Mouse (Mus musculus): ENCODE results near the gene Lamb1. TPM values are rescaled to one million over a fixed set of nuclear protein-coding genes. Genes with fewer than 3 reads are reported as not detected.

Lamb1 gene
- polyA plus RNA-seq, 1 experiment from 2014 or later, result 92.1 TPM

DNA sequence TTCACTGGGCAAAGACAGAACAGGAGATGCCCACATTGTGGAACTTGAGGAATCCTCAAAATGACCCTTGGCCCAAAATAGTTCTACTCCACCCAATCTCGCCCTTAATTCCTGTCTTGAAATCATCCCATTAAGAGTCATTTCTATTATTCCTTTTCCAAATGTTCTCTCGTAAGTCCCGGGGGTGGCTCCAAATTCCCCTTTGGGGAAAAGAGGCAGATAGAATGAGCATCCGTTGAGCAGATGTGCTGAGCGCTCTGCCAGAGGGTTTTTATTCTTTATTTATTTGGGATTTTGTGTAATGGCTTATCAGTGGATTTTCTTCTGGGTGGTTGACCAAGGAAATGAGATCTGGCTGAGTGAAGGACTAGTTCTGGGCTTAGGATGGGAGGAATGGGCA is 102.7 kb downstream of the Lamb1 start:
- Histone ChIP-seq H3K9ac (ENCODE audit: low read length) (no peak overlapping the region), H3K4me2 (ENCODE audit: low read depth, low read length) (no peak overlapping the region), H3K27me3 (ENCODE audit: control insufficient read depth, insufficient read depth, low read length) (no peaks in the 10 kb centered on the region), H3K4me1 (ENCODE audit: control insufficient read depth, insufficient read depth, low read length) (peaks cover 19% of the 10 kb centered on the region), H3K4me3 (ENCODE audit: low read length) (no peak overlapping the region), H3K36me3 (ENCODE audit: control insufficient read depth, insufficient read depth) (no peaks in the 10 kb centered on the region), H3K9me3 (replicated peaks; ENCODE audit: control insufficient read depth, low read length) (no peaks in the 10 kb centered on the region), H3K27ac (ENCODE audit: low read length) (no peak overlapping the region)
- ATAC-seq (replicated peaks; ENCODE audit: extremely low read depth, insufficient read depth, low FRiP score), result no peak
- 85% methylated on average over 5 of the region's 5 CpGs for WGBS

GRCm38 (mm10) chr12:31369118-31369517 is 104.1 kb downstream of the Lamb1 start:
- Histone ChIP-seq H3K9me3 (replicated peaks; ENCODE audit: control insufficient read depth, low read length) (no peaks in the 10 kb centered on the region), H3K27me3 (ENCODE audit: control insufficient read depth, insufficient read depth, low read length) (no peaks in the 10 kb centered on the region), H3K4me2 (ENCODE audit: low read depth, low read length) (no peak overlapping the region), H3K36me3 (ENCODE audit: control insufficient read depth, insufficient read depth) (no peaks in the 10 kb centered on the region), H3K27ac (ENCODE audit: low read length) (peak overlapping the region; percentile 61), H3K4me1 (ENCODE audit: control insufficient read depth, insufficient read depth, low read length) (peaks cover 19% of the 10 kb centered on the region), H3K9ac (ENCODE audit: low read length) (no peak overlapping the region), H3K4me3 (ENCODE audit: low read length) (no peak overlapping the region)
- 0 out of 2 replicates have a peak, but pooled peaks have one; percentile 46 for ATAC-seq (replicated peaks; ENCODE audit: extremely low read depth, insufficient read depth, low FRiP score)
- WGBS, result 77% methylated on average over 1 of the region's 1 CpGs

GRCm38 (mm10) chr12:31369656-31370055 is 104.6 kb downstream of the Lamb1 start:
- WGBS, result 60% methylated on average over 7 of the region's 7 CpGs
- H3K9me3 ChIP-seq (replicated peaks; ENCODE audit: control insufficient read depth, low read length), result no peaks in the 10 kb centered on the region
- peaks cover 19% of the 10 kb centered on the region for H3K4me1 ChIP-seq (ENCODE audit: control insufficient read depth, insufficient read depth, low read length)
- ATAC-seq (replicated peaks; ENCODE audit: extremely low read depth, insufficient read depth, low FRiP score), result no peak
- no peak overlapping the region for H3K4me3 ChIP-seq (ENCODE audit: low read length)
- H3K4me2 ChIP-seq (ENCODE audit: low read depth, low read length), result no peak overlapping the region
- H3K36me3 ChIP-seq (ENCODE audit: control insufficient read depth, insufficient read depth), result no peaks in the 10 kb centered on the region
- no peak overlapping the region; the same call in 1 of the 2 replicates for H3K27ac ChIP-seq (ENCODE audit: low read length)
- no peaks in the 10 kb centered on the region for H3K27me3 ChIP-seq (ENCODE audit: control insufficient read depth, insufficient read depth, low read length)
- no peak overlapping the region for H3K9ac ChIP-seq (ENCODE audit: low read length)

GRCm38 (mm10) chr12:31374603-31375282 is 109.7 kb downstream of the Lamb1 start:
- H3K9ac ChIP-seq (ENCODE audit: low read length), result no peak overlapping the region
- no peaks in the 10 kb centered on the region for H3K9me3 ChIP-seq (replicated peaks; ENCODE audit: control insufficient read depth, low read length)
- H3K36me3 ChIP-seq (ENCODE audit: control insufficient read depth, insufficient read depth), result no peaks in the 10 kb centered on the region
- WGBS, result 36% methylated on average over 9 of the region's 9 CpGs
- no peak overlapping the region for H3K27ac ChIP-seq (ENCODE audit: low read length)
- no peak overlapping the region for H3K4me2 ChIP-seq (ENCODE audit: low read depth, low read length)
- peaks cover 7% of the 10 kb centered on the region for H3K4me1 ChIP-seq (ENCODE audit: control insufficient read depth, insufficient read depth, low read length)
- no peak overlapping the region for H3K4me3 ChIP-seq (ENCODE audit: low read length)
- H3K27me3 ChIP-seq (ENCODE audit: control insufficient read depth, insufficient read depth, low read length), result no peaks in the 10 kb centered on the region
- no peak for ATAC-seq (replicated peaks; ENCODE audit: extremely low read depth, insufficient read depth, low FRiP score)

GRCm38 (mm10) chr12:31375283-31375615 is 110.2 kb downstream of the Lamb1 start:
- peaks cover 7% of the 10 kb centered on the region for H3K4me1 ChIP-seq (ENCODE audit: control insufficient read depth, insufficient read depth, low read length)
- no peaks in the 10 kb centered on the region for H3K27me3 ChIP-seq (ENCODE audit: control insufficient read depth, insufficient read depth, low read length)
- WGBS, result 57% methylated on average over 4 of the region's 4 CpGs
- no peaks in the 10 kb centered on the region for H3K9me3 ChIP-seq (replicated peaks; ENCODE audit: control insufficient read depth, low read length)
- H3K4me3 ChIP-seq (ENCODE audit: low read length), result no peak overlapping the region
- ATAC-seq (replicated peaks; ENCODE audit: extremely low read depth, insufficient read depth, low FRiP score), result no peak
- H3K9ac ChIP-seq (ENCODE audit: low read length), result no peak overlapping the region
- no peak overlapping the region for H3K4me2 ChIP-seq (ENCODE audit: low read depth, low read length)
- no peak overlapping the region for H3K27ac ChIP-seq (ENCODE audit: low read length)
- no peaks in the 10 kb centered on the region for H3K36me3 ChIP-seq (ENCODE audit: control insufficient read depth, insufficient read depth)

DNA sequence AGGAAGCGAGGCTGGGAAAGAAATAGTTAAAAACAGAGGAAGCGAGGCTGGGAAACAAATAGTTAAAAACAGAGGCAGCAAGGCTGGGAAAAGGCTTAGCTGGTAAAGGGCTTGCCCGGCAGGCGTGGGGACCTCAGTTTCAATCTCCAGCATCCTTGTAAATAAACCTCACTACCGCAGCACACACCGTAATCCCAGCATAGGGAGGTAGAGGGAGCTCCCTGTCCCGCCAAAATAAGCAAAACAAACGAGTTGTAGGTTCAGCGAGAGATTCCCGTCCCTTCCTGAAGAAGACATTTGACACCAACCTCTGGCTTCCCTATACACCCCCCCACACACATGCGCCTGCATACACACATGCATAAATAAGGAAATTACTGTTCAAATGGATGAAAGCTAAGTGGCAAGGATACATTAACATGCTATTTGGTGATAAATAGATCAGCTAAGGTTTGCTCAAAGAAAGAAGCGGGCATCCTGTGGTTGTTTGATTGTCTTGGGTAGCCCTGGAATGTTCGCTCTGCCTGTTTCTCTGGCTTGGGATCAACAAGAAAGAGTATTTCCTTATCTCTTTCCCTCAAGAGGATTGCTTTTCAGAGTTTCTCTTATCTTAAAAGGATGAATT is 111.4 kb downstream of the Lamb1 start:
- H3K9ac ChIP-seq (ENCODE audit: low read length), result peak overlapping the region; percentile 35; the same call in 1 of the 2 replicates
- WGBS, result 4% methylated on average over 13 of the region's 13 CpGs

DNA sequence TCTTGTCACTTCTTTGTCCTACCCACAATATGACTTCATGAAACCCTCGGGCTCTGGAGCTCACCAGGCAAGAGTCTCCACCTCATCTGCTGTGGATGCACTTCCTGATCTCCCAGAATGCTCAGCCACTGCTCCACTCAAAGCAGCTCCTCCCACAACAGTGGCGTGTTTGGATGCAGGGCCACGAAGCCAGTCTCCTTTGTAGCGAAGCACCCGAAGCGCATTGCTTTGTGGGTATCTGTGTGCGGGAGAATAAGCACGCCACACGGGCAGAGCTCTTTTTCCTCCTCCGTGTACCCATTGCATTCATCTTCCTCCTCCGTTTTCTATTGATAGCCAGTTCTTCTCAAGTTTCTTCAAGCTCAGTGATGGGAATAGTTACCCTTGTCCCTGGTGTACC is 112.2 kb downstream of the Lamb1 start:
- 62% methylated on average over 11 of the region's 11 CpGs for WGBS
- Histone ChIP-seq H3K4me3 (ENCODE audit: low read length) (peak overlapping the region; percentile 1; the same call in 1 of the 2 replicates), H3K4me2 (ENCODE audit: low read depth, low read length) (peak overlapping the region; percentile 68), H3K9me3 (replicated peaks; ENCODE audit: control insufficient read depth, low read length) (no peaks in the 10 kb centered on the region), H3K4me1 (ENCODE audit: control insufficient read depth, insufficient read depth, low read length) (peaks cover 9% of the 10 kb centered on the region), H3K27me3 (ENCODE audit: control insufficient read depth, insufficient read depth, low read length) (no peaks in the 10 kb centered on the region), H3K27ac (ENCODE audit: low read length) (no peak overlapping the region), H3K9ac (ENCODE audit: low read length) (no peak overlapping the region), H3K36me3 (ENCODE audit: control insufficient read depth, insufficient read depth) (no peaks in the 10 kb centered on the region)
- ATAC-seq (replicated peaks; ENCODE audit: extremely low read depth, insufficient read depth, low FRiP score), result no peak

More for the DNA sequence above, 111.4 kb downstream of the Lamb1 start:
- Histone ChIP-seq H3K9me3 (replicated peaks; ENCODE audit: control insufficient read depth, low read length) (no peaks in the 10 kb centered on the region), H3K27ac (ENCODE audit: low read length) (no peak overlapping the region), H3K36me3 (ENCODE audit: control insufficient read depth, insufficient read depth) (no peaks in the 10 kb centered on the region), H3K4me1 (ENCODE audit: control insufficient read depth, insufficient read depth, low read length) (peaks cover 9% of the 10 kb centered on the region), H3K27me3 (ENCODE audit: control insufficient read depth, insufficient read depth, low read length) (no peaks in the 10 kb centered on the region), H3K4me2 (ENCODE audit: low read depth, low read length) (peak overlapping the region; percentile 68), H3K4me3 (ENCODE audit: low read length) (peak overlapping the region; percentile 35)
- no peak for ATAC-seq (replicated peaks; ENCODE audit: extremely low read depth, insufficient read depth, low FRiP score)

Other genes with a start within 250 kb of the Lamb1 start
- 1.7 and 1.9 TPM in 2 replicates for gene Fam110c, start 191.4 kb upstream of the Lamb1 start, polyA plus RNA-seq (2015; fragmentation: Nextera tagmentation; extraction: Ambion mirVana)
- not detected in 2 replicates for gene Gm6993, start 24.5 kb upstream of the Lamb1 start, polyA plus RNA-seq (2015; fragmentation: Nextera tagmentation; extraction: Ambion mirVana)
- gene Dld, start 86.2 kb downstream of the Lamb1 start, polyA plus RNA-seq (2015; fragmentation: Nextera tagmentation; extraction: Ambion mirVana), result 246 and 263 TPM in 2 replicates
- gene Slc26a3, start 125.6 kb downstream of the Lamb1 start, polyA plus RNA-seq (2015; fragmentation: Nextera tagmentation; extraction: Ambion mirVana), result 0.21 and 0.33 TPM in 2 replicates
- 8.4 and 9.4 TPM in 2 replicates for gene Cbll1, start 234.4 kb downstream of the Lamb1 start, polyA plus RNA-seq (2015; fragmentation: Nextera tagmentation; extraction: Ambion mirVana)